Mouse (Mus musculus): ENCODE measurements around the gene Cd63. TPM values are rescaled to one million over a fixed set of nuclear protein-coding genes. Genes with fewer than 3 reads are reported as not detected.
A peak's percentile ranks its signal among the peaks of the same experiment; 100 is the strongest.

The Cd63 gene
- total RNA-seq, 2 experiments from 2014 or later: 63.7 to 73.3 TPM

- DNase-seq (ENCODE audit: extremely low spot score in 1 of 2, low spot score in 2 of 2): no peak
- intact Hi-C loops (cut with DNase I): no loop called here
Observed at GRCm38 (mm10) chr10:128919203-128919631, 18.4 kb downstream of the Cd63 start.

GRCm38 (mm10) chr10:128919966-128920365, 19.2 kb downstream of the Cd63 start:
- peak overlapping the region; percentile 56; the same call in 1 of the 2 replicates for H3K27ac ChIP-seq
- no peak for TF ChIP-seq CTCF (IDR thresholded peaks at IDR 0.05)
- H3K4me3 ChIP-seq: no peak overlapping the region
- intact Hi-C loops (cut with DNase I): no loop called here
- no peak for DNase-seq (ENCODE audit: extremely low spot score in 1 of 2, low spot score in 2 of 2)

More at GRCm38 (mm10) chr10:128919203-128919631, 18.4 kb downstream of the Cd63 start:
- H3K4me3 ChIP-seq: no peak overlapping the region
- H3K27ac ChIP-seq: peak overlapping the region; percentile 56
- no peak for TF ChIP-seq CTCF (IDR thresholded peaks at IDR 0.05)

- TF ChIP-seq CTCF (IDR thresholded peaks at IDR 0.05): no peak
- intact Hi-C loops (cut with DNase I): no loop called here
- peak overlapping the region; percentile 7 for H3K27ac ChIP-seq
- no peak for DNase-seq (ENCODE audit: extremely low spot score in 1 of 2, low spot score in 2 of 2)
- no peak overlapping the region for H3K4me3 ChIP-seq
Observed at GRCm38 (mm10) chr10:128920736-128921161, 20.0 kb downstream of the Cd63 start.

- peak overlapping the region; percentile 7 for H3K27ac ChIP-seq
- H3K4me3 ChIP-seq: no peak overlapping the region
- no peak for TF ChIP-seq CTCF (IDR thresholded peaks at IDR 0.05)
- DNase-seq (ENCODE audit: extremely low spot score in 1 of 2, low spot score in 2 of 2): no peak
- intact Hi-C loops (cut with DNase I): no loop called here
Observed at GRCm38 (mm10) chr10:128921251-128921650, 20.5 kb downstream of the Cd63 start.

- Histone ChIP-seq H3K27ac (peak overlapping the region; percentile 99), H3K4me3 (peak overlapping the region; percentile 82)
- no peak for DNase-seq (ENCODE audit: extremely low spot score in 1 of 2, low spot score in 2 of 2)
- no peak for TF ChIP-seq CTCF (IDR thresholded peaks at IDR 0.05)
- intact Hi-C loops (cut with DNase I): no loop called here
Observed at GRCm38 (mm10) chr10:128921883-128922821, 21.4 kb downstream of the Cd63 start.

GRCm38 (mm10) chr10:128922822-128923012, 21.9 kb downstream of the Cd63 start, which contains the start of gene Rdh5:
Gene Rdh5 (minus strand): TSS chr10:128922888.
- TF ChIP-seq CTCF (IDR thresholded peaks at IDR 0.05): no peak
- no peak for DNase-seq (ENCODE audit: extremely low spot score in 1 of 2, low spot score in 2 of 2)
- Histone ChIP-seq H3K4me3 (peak within 1 kb of the TSS; percentile 82), H3K27ac (peak within 1 kb of the TSS; percentile 99)
- intact Hi-C loops (cut with DNase I): no loop called here

GRCm38 (mm10) chr10:128923013-128923691, 22.4 kb downstream of the Cd63 start:
- peak overlapping the region; percentile 99 for H3K27ac ChIP-seq
- H3K4me3 ChIP-seq: peak overlapping the region; percentile 82
- peak; percentile 46 for TF ChIP-seq CTCF (IDR thresholded peaks at IDR 0.05)
- DNase-seq (ENCODE audit: extremely low spot score in 1 of 2, low spot score in 2 of 2): peak; percentile 94 to 95
- intact Hi-C loops (cut with DNase I): no loop called here

GRCm38 (mm10) chr10:128923935-128924334, 23.1 kb downstream of the Cd63 start, which contains the start of gene Bloc1s1:
Gene Bloc1s1 (minus strand): TSS chr10:128924035.
- peak within 1 kb of the TSS; percentile 99 for H3K27ac ChIP-seq
- H3K4me3 ChIP-seq: peak within 1 kb of the TSS; percentile 82
- intact Hi-C loops (cut with DNase I): no loop called here
- DNase-seq (ENCODE audit: extremely low spot score in 1 of 2, low spot score in 2 of 2): no peak
- TF ChIP-seq CTCF (IDR thresholded peaks at IDR 0.05): no peak

GRCm38 (mm10) chr10:128928356-128928755, 27.6 kb downstream of the Cd63 start:
- no peak for DNase-seq (ENCODE audit: extremely low spot score in 1 of 2, low spot score in 2 of 2)
- no peak for TF ChIP-seq CTCF (IDR thresholded peaks at IDR 0.05)
- intact Hi-C loops (cut with DNase I): no loop called here
- Histone ChIP-seq H3K4me3 (no peak overlapping the region), H3K27ac (no peak overlapping the region)

GRCm38 (mm10) chr10:128929638-128930378, 29.0 kb downstream of the Cd63 start:
- DNase-seq (ENCODE audit: extremely low spot score in 1 of 2, low spot score in 2 of 2): no peak
- TF ChIP-seq CTCF (IDR thresholded peaks at IDR 0.05): no peak
- Histone ChIP-seq H3K4me3 (no peak overlapping the region), H3K27ac (no peak overlapping the region)
- intact Hi-C loops (cut with DNase I): no loop called here

GRCm38 (mm10) chr10:128931441-128931840, 30.7 kb downstream of the Cd63 start:
- no peak for TF ChIP-seq CTCF (IDR thresholded peaks at IDR 0.05)
- Histone ChIP-seq H3K4me3 (no peak overlapping the region), H3K27ac (no peak overlapping the region)
- intact Hi-C loops (cut with DNase I): no loop called here
- no peak for DNase-seq (ENCODE audit: extremely low spot score in 1 of 2, low spot score in 2 of 2)

GRCm38 (mm10) chr10:128933574-128933973, 32.8 kb downstream of the Cd63 start, which contains the start of gene Itga7:
Gene Itga7 (plus strand): TSS chr10:128933818.
- Histone ChIP-seq H3K27ac (peak within 1 kb of the TSS; percentile 40; the same call in 1 of the 2 replicates), H3K4me3 (peak within 1 kb of the TSS; percentile 47)
- intact Hi-C loops (cut with DNase I): no loop called here
- no peak for DNase-seq (ENCODE audit: extremely low spot score in 1 of 2, low spot score in 2 of 2)
- no peak for TF ChIP-seq CTCF (IDR thresholded peaks at IDR 0.05)

Data from left cerebral cortex, adult 2 months (tissue).